Mouse (Mus musculus): ENCODE results near the gene Tdrkh. TPM values are rescaled to one million over a fixed set of nuclear protein-coding genes. Genes with fewer than 3 reads are reported as not detected.

The Tdrkh gene
- polyA plus RNA-seq, 1 experiment from 2014 or later, result 9.0 TPM

DNA sequence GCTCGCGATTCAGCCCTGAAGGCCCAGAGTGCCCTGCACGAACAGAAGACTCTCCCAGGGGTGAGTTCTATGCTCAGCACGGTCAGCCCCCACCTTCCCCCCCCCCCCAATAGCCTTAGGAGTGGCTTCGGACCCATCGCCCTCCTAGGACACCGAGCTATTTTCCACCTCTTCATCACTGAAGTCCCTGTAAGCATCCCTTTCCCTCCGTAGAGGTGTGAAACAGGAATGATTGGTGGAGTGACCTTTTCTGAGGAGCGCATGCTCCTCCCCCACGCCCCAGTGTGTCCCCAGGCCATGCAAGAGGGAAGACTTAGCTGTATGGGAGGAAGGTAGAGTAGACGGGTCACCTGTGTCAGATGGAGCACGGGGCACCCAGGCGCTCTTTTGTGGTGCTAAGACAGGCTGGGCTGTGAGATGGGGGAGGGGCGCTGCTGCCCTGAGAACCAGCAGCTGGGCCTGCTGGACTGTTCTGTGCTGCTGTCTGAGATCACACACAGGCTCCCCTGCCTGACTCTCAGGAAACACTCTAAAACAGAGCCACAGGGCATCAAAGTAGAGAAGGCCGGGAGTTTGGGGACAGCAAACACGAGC is 67.3 kb downstream of the Tdrkh start, which contains the start of gene Riiad1:
Riiad1 (minus strand) TSS at position 51 of the 594 bp plus-strand sequence.
- Histone ChIP-seq H3K4me1 (peaks cover 3% of the 10 kb centered on the region), H3K4me3 (peak within 1 kb of the TSS; percentile 27), H3K9ac (no peak within 1 kb of the TSS), H3K36me3 (no peaks in the 10 kb centered on the region), H3K27ac (no peak within 1 kb of the TSS), H3K27me3 (peaks cover 38% of the 10 kb centered on the region), H3K4me2 (peak within 1 kb of the TSS; percentile 55), H3K9me3 (no peaks in the 10 kb centered on the region)
- 7% methylated on average over 16 of the region's 16 CpGs for WGBS
- no peak for ATAC-seq (ENCODE audit: insufficient number of reproducible peaks, insufficient read depth, low FRiP score, low TSS enrichment, low read depth)

DNA sequence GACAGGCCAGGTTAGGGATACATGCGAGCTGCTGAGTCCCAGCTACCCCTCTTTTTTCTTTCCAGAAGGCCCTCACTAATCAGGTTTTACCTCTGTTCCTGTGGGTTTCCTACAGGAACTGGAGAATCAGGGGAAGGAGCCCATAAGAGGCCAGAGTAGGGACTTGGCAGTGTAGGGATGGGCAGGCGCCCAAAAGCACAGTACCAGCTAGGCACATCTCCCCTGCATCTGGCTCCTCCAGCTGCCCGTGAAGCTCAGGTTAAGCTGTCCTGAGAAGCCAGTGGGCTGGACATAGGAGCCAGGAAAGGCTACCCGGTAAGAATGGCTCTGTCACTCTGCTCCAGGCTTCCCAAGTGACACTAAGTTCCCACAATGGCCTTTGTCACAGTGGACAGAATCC is 68.4 kb downstream of the Tdrkh start:
- WGBS, result 55% methylated on average over 4 of the region's 4 CpGs
- Histone ChIP-seq H3K4me3 (no peak overlapping the region), H3K27me3 (peaks cover 38% of the 10 kb centered on the region), H3K4me2 (no peak overlapping the region), H3K36me3 (no peaks in the 10 kb centered on the region), H3K27ac (no peak overlapping the region), H3K4me1 (peaks cover 5% of the 10 kb centered on the region), H3K9ac (no peak overlapping the region), H3K9me3 (no peaks in the 10 kb centered on the region)
- no peak for ATAC-seq (ENCODE audit: insufficient number of reproducible peaks, insufficient read depth, low FRiP score, low TSS enrichment, low read depth)

DNA sequence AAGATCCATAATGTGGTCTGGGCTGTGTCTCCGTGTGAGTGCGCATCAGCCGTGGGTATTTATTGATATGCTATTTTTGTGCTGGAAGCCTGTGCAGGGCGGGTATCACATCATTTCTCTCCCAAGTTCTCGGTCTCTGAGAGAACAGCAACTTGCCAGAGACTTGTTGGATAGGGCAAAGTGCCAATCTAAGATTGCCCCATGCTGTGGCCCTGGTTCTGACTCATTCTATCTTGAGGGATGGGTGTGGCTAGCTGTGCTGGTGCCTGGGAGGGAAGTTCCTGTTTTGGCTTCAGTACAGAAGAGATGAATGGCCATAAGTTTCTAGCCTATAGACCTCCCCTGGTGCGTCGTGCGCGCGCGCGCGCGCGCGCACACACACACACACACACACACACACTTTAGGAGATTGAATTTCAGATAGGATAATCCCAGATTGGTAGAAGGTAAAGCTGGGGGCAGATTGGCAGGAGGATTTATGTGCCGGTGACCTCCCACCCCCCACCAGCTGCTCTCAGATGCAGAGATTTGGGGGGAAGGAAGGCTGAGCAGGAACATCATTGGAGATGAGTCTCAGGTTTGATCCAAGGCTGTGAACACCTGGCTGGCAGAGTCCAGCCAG is 69.8 kb downstream of the Tdrkh start:
- Histone ChIP-seq H3K9me3 (no peaks in the 10 kb centered on the region), H3K4me2 (no peak overlapping the region), H3K36me3 (no peaks in the 10 kb centered on the region), H3K4me1 (peaks cover 6% of the 10 kb centered on the region), H3K27me3 (peaks cover 38% of the 10 kb centered on the region), H3K4me3 (no peak overlapping the region), H3K9ac (no peak overlapping the region), H3K27ac (no peak overlapping the region)
- WGBS, result 78% methylated on average over 17 of the region's 17 CpGs
- ATAC-seq (ENCODE audit: insufficient number of reproducible peaks, insufficient read depth, low FRiP score, low TSS enrichment, low read depth), result no peak

DNA sequence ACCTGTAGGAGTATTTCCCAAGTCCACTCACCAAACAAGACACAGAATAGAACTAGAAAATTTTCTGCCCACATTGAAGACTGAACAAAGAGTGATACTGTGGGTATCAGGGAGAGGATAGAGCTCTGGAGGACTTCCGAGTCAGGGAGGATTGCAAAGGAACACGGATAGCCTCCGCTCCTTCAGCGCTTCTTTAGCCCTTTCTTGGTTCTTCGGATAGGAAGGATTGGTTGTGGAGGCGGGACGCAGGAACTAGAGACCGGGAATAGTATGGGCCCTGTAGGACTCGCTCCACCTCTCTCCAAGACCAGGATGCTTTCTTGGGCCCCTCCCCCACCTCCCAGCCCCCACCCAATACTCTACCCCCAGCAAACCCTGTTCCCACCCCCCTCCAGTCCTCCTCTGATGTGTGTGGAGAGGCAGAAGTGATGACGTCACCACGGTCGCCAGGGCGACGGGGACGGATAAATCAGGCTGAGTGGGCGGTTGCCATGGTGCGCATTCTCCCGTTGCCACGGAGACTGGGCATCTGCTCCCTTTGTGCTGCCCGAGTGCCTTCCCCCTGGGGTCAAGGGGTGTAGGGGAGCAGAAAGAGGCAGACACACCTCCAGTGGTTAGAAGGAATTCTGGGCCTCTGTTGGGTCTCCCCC is 70.8 kb downstream of the Tdrkh start:
- no peak overlapping the region for H3K27ac ChIP-seq
- WGBS, result 12% methylated on average over 20 of the region's 20 CpGs
- H3K9me3 ChIP-seq, result no peaks in the 10 kb centered on the region
- H3K9ac ChIP-seq, result no peak overlapping the region
- ATAC-seq (ENCODE audit: insufficient number of reproducible peaks, insufficient read depth, low FRiP score, low TSS enrichment, low read depth), result no peak
- no peaks in the 10 kb centered on the region for H3K36me3 ChIP-seq
- peaks cover 32% of the 10 kb centered on the region for H3K27me3 ChIP-seq
- H3K4me1 ChIP-seq, result peaks cover 6% of the 10 kb centered on the region
- H3K4me2 ChIP-seq, result no peak overlapping the region
- H3K4me3 ChIP-seq, result no peak overlapping the region

Other genes with a start within 250 kb of the Tdrkh start
- not detected in 2 replicates for gene Gm10696, start 235.1 kb upstream of the Tdrkh start, polyA plus RNA-seq (2015; fragmentation: Nextera tagmentation; extraction: Ambion mirVana)
- not detected in 2 replicates for gene Gm5286, start 216.6 kb upstream of the Tdrkh start, polyA plus RNA-seq (2015; fragmentation: Nextera tagmentation; extraction: Ambion mirVana)
- gene Gm4778, start 149.2 kb upstream of the Tdrkh start, polyA plus RNA-seq (2015; fragmentation: Nextera tagmentation; extraction: Ambion mirVana), result not detected in 2 replicates
- gene Them4, start 103.2 kb upstream of the Tdrkh start, polyA plus RNA-seq (2015; fragmentation: Nextera tagmentation; extraction: Ambion mirVana), result 12.2 and 12.3 TPM in 2 replicates
- gene Them5, start 71.2 kb upstream of the Tdrkh start, polyA plus RNA-seq (2015; fragmentation: Nextera tagmentation; extraction: Ambion mirVana), result 5.2 and 9.2 TPM in 2 replicates
- gene C2cd4d, start 50.8 kb upstream of the Tdrkh start, polyA plus RNA-seq (2015; fragmentation: Nextera tagmentation; extraction: Ambion mirVana), result 2.3 and 3.5 TPM in 2 replicates
- gene Rorc, start 40.5 kb upstream of the Tdrkh start, polyA plus RNA-seq (2015; fragmentation: Nextera tagmentation; extraction: Ambion mirVana), result 2.3 TPM in 2 replicates
- gene Lingo4, start 14.8 kb upstream of the Tdrkh start, polyA plus RNA-seq (2015; fragmentation: Nextera tagmentation; extraction: Ambion mirVana), result 0.13 and 0.28 TPM in 2 replicates
- gene Mrpl9, start 30.0 kb downstream of the Tdrkh start, polyA plus RNA-seq (2015; fragmentation: Nextera tagmentation; extraction: Ambion mirVana), result 64.4 and 68.9 TPM in 2 replicates
- 1.0 TPM in 1 of 2 replicates, not detected in the other for gene Oaz3, start 30.6 kb downstream of the Tdrkh start, polyA plus RNA-seq (2015; fragmentation: Nextera tagmentation; extraction: Ambion mirVana)
- gene Celf3, start 65.0 kb downstream of the Tdrkh start, polyA plus RNA-seq (2015; fragmentation: Nextera tagmentation; extraction: Ambion mirVana), result 6.9 and 9.8 TPM in 2 replicates
- 1.2 and 1.5 TPM in 2 replicates for gene Riiad1, start 67.1 kb downstream of the Tdrkh start, polyA plus RNA-seq (2015; fragmentation: Nextera tagmentation; extraction: Ambion mirVana)
- gene Snx27, start 169.4 kb downstream of the Tdrkh start, polyA plus RNA-seq (2015; fragmentation: Nextera tagmentation; extraction: Ambion mirVana), result 53.5 and 60.0 TPM in 2 replicates
- gene Gm10972, start 229.8 kb downstream of the Tdrkh start, polyA plus RNA-seq (2015; fragmentation: Nextera tagmentation; extraction: Ambion mirVana), result not detected in 2 replicates
- 8.6 and 8.7 TPM in 2 replicates for gene Tuft1, start 245.6 kb downstream of the Tdrkh start, polyA plus RNA-seq (2015; fragmentation: Nextera tagmentation; extraction: Ambion mirVana)

Measured in embryonic facial prominence, embryonic 13.5 days (tissue).